Mouse (Mus musculus) thymus, postnatal 25 days (tissue): ENCODE measurements around the gene Bfsp1.

Experiments
- DNase-seq: peaks from one replicate; pipeline ENCODE4 v3.0.0; 2022

The Bfsp1 gene

DNA sequence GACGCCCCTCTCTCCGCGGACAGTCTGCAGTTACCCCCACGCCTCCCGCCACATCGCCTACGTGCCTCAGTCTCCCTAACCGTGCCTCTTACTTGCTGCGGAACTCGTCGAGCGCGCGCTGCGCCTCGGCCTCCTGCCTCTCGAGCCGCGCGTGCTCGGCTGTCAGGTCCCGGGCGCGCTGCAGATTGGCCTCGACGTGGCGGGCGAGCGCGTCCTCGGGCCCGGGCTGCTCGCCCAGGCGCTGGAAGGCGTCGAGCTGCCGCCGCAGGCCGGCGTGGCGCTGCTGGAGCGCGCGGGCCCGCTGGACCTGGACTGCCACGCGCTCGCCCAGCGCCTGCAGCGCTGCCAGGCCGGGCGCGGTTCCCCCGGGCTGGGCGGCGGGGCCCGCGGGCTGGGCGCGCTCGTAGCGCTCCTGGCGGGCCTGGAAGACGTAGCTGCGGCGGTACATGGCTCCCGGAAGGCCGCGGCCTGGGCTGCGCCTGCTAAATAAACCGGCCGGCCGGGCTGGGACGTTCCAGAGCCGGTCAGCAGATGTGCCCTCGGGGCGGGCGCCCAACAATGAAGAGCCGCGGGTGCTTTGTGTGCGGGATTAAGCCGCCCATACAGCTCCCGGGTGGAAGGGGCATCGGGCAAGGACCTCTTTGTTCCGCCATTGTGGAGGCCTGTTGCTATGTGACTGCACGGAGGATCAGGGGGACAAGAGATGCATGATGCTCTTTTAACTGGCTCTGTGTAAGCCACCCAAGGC, at the start of gene Bfsp1:
Gene Bfsp1, minus strand, starts transcription at position 690 of the 748 bp plus-strand sequence.
- DNase-seq: no peak

DNA sequence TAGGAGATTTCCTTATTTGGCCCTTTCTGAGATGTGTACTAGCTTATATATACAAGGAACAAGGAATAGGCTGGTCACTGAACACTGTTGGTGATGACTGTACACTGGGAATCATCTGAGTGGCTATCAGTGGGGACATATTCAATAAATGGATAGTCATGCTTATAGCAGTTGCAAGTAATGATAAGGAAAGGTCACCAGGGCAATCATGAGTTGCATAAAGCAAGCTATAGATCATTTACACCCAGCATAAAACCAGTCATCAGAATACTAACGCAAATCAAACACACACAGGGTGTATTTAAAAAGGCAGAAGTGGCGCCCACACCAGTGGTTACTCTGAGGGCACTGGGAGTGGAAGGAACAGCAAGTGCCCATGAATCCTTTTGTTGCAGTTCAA, 49.2 kb upstream of the Bfsp1 start:
- no peak for DNase-seq

DNA sequence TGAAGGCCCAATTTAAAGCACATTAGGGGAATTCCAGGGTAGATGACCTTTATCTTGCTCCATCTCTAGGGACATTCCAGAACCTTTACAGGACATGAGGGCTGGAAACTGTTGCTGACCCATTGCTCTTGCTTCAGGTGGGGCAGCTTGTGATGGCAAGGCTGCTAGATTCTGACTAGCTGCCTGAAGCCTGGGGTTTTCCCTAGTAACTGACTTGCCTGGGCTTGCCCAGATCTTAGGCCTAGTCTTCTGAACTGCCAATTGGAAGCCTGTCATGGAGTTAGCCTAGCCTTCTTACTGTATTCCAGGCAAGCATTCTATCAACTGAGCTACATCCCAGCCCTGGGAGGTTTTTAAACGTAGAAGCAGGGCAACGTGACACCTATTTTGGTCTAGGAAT, 46.3 kb upstream of the Bfsp1 start:
- no peak for DNase-seq

DNA sequence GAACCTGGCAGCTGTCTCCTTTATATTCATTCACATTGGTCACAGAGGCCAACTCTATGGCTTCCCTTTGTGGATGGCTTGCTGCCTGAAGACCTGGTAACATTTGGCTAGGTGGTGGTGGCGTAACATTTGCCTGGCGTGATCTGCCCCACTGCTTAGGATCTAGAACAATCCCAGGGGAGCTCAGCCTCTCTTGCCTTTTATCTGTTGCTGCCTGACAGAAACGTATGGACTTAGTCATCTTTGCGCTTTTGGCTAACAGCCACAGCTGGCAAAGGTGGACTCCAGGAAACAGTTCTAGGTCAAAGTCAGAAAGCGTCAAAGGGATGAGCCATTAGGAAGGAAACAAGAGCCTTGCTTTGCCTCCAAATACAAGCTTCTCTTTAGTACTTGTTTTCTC, 41.9 kb upstream of the Bfsp1 start:
- no peak for DNase-seq

DNA sequence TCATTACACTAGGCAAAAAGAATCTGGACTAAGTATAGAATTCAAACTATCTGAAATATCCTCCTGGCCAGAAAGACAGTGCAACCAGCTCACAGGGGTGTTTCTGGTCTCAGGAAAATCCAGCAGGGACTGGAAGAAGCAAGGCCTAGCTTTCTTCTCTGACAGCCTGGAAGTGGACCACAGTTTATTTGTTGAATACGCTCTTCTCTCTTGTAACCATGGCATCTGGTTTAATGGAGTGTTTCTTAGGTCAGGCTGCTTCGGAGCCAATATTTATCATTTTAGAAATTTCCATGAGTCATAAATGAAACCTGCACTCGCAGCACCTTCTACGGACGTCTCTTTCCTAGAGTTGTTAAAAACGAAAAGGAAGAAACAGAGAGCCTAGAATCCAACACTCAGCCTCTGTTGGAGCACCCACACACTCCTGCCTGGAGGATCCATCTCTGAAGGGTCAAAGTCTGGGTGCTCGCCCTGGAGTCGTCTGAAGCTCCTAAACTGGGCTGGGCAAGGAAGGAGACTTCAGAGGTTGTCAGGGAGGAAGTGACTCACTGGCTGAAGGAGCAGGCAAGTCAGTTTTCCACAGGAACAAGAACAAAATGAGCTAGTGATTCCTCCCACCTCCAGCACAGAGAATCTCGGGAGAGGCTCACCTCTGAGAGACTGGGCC, 40.5 kb upstream of the Bfsp1 start:
- no peak for DNase-seq

DNA sequence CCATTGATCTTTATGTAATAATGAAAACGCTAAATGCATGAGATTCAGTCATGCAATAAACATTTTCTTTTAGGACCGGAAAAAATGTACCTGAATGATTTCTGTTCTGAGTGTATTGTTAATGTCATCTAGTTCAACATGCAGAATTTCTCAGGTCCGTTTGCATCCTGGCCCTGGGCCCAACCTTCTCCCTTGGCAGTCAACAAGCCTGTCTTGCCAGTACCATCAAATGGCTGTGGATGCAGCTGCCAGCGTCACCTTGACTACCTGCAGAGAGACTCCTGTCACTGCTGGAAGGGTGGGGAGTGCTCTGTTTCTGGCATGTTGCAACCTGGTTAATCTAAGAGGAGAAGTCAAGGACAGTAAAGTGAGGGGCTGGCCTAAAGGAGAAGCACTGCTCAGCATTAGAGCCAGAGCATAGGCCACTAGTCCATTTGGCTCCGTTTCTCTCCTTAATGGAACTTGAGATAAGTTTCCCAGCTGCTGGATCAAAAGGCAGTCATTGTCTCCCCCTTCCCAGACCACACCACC, 37.9 kb upstream of the Bfsp1 start:
- DNase-seq: no peak

DNA sequence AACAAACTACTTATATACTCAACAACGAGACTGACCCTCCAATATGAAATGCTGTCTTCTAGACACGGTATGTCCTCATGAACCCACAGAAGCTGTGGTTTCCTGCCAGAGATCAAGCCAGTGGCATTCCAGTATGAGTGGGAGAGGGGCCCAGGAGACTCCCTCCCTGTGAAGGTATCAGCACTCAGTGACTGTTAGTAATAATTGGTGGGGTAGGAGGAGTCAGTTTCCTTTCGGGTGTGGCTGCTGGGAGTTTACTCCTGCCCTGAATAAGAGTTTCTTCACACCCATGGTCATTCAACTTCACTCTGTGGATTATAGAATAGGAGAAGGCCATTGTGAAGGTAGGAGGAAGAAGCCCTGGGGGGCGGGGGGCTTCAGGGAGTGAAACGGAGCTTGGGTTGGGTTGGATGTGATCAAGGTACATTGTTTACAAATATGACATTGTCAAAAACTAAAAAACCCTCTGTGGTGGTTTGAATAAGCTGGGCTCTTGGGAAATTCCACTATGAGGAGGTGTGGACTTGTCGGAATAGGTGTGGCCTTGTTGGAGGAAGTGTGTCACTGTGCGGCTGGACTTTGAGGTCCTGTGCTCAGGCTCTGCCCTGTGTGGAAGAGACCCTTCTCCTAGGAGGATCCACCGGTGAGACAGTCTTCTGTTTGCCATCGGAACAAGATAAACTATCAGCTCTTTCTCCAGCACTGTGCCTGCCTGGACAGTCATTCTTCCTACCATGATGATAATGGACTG, 36.7 kb upstream of the Bfsp1 start:
- no peak for DNase-seq

DNA sequence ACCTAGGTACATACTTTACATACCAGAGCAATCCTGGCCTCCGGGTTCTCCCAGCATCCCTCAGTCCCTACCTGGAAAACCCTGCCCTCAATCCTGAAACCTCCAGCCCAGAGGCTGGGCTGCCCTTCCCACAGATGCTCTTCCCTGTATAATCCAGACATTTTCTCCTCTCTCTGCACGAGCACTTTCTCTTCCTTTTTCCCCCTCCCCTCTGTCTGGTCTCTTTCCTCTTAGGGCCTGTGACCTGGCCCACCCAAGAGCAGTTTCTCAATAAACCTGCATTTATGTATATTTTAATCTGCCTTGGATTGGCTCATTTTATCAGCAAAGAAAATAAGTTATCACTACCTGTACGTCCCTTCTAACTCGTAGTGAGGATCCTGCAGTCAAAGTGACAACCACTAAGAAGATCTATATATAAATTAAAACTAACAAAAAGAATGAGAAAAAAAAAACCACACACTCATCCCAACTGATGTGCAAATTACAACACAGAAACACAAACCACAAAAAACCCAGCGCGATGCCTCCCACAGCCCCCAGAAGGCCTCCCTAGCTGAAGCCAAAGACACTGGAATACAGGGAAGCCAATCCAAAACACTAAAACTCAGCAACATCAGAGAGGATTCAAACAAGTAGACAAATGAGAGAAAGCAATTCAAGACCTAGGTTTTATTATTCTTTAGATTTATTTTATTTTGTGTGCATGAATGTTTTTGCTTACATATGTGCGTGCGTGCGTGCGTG, 28.5 kb upstream of the Bfsp1 start:
- no peak for DNase-seq

DNA sequence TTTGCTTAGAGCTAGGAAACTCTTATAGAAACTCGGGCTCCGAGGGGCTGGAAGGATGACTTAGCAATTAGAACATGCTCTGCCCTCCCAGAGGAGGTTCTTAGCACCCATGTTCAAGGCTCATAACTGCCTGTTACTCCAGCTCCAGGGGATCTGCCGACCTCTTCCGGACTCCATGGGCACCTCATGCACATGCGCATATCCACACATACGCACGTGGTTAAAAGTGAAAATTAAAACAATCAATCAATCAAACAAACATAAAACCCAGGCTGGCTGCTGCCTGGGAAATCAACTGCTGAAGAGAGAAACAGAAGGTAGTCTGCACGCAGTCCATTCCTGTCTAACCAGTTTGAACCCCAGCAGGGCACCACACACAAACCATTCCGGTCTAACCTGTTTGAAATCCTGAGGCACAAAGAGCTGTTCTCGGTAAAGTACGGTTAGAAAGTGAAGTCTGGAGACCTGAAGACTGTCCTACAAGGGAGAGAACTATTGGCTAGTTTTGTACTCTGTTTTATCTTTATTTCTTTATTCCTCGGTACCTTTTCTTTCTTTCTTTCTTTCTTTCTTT, 27.0 kb upstream of the Bfsp1 start:
- DNase-seq: no peak

DNA sequence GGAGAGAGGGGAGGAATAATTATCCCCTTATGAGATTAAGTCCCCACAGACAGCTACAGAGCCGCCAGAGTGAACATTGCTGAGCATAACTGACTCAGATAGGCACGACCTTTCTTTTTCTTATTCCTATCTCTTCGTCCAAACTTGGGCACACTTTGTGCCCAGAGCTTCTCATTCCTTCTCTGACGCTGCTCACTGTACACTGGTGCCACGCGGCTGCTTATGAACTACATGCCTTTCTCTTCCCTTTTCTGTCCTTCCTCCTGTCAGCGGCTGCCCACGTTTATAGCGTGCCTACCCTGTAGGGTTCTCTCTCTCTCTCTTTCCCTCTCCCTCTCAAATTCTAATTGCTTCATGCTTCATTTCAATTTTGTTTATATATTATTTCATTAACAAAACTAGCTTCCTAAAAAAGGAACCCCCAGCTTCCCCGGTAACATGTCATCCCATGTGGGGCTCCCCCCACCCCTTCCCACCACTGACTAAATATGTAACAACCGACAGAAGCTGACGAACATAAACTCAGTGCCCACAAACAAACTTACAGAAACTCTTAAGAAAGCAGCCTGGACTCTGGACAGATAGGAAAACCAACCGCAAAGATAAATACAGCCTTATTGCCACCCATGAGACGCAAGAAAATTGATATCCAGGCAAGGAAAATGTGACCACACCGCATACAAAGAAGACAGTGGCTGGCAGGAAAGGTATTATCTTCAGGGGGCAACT, 26.3 kb upstream of the Bfsp1 start:
- DNase-seq: no peak

DNA sequence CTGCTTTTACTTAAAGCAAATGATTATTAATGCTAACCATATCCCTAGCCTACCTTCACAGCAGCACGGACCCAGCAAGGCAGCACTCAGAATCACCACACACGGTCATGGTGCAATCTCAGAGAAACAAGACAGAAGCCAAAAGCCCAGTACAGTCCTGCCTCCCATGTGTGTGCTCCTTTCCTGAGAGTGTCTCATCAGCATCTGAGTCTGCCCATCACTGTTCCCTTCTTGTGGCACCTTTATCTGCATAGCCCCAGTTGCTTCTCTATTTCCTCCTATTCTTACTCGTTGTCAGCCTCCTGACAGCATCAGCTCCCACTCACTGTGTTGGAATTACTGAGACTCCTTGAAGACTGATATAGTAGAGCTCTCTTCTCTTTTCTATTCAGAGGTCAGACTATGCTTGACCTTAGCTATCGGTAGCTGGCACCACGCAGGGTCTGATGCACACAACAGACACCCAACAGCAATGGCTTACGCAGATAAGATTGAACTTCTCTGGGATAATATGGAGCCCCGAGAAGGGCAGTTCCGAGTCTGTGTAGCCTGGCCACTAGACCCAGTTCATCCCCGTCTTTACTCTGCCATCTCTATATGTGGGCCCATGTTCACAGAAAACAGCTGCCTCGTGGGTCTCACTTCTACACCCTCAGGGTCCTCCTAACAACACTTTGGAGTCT, 19.8 kb upstream of the Bfsp1 start:
- no peak for DNase-seq

DNA sequence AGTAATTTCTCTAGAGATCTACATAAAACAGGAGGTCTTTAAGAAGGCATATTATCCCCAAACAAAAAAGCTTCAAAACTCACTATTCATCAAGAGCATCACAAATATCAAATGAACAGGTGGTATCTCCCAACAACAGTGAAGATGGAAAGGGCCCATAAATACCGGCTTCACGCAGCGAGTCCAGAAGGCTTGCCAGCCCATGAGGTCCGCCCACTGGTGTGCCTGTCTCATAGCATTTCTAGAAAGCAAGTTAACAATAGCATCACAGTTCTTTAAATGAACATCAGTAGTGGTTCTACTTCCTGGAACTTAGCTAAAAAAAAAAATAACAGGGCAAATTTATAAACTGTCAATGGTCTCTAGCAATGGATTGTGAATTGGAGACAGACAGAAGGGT, 19.0 kb upstream of the Bfsp1 start:
- no peak for DNase-seq

DNA sequence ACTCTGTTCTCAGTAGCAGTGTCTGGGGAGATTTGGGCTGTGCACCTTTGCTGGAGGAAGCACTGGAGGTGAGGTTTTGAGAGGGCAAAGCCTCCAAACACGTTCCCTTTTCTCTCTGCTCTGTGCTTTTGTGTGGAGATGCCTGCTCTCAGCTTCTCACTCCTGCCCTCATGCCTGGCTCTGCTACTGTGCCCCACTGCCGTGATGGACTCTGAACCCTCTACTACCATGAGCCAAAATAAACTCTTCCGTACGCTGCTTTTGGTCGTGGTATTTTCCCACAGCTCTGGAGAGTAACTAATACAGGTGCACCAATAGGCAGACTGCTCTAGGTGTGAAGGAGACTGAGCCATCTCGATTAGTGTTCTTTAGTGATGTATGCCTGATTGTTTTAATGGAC, 16.3 kb upstream of the Bfsp1 start:
- DNase-seq: no peak

DNA sequence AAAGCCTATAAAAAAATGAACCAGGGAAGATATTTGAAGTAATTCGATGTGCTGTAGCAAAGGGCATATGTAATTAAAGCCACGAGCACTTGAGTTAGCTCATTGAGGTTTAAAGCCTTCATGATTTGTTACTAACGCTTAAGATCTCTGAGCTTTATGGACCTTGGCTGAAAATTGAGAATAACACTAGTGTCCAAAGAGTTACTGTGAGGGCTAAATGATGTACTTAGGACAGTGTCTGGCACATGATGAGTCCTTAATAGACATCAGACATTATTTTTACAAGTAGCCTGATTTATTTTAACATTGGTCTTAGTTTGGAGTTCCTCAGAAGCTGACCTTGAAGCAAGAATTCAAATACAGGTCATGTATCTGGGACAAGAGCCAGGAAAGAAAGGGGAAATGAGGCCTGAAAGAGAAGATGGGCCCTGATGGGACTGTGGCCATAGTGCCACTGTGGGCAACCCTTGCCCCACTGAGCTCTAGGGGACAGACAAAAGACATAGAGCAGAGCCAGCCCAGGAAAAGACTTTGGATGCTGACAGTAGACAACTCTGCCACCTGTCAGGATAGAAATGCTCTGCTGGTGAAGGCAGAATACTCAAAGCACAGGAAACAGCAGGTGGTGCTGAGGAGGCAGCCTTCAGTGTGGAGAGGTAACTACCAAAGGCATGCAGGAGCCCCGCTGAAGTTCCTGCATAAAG, 14.1 kb upstream of the Bfsp1 start:
- no peak for DNase-seq

DNA sequence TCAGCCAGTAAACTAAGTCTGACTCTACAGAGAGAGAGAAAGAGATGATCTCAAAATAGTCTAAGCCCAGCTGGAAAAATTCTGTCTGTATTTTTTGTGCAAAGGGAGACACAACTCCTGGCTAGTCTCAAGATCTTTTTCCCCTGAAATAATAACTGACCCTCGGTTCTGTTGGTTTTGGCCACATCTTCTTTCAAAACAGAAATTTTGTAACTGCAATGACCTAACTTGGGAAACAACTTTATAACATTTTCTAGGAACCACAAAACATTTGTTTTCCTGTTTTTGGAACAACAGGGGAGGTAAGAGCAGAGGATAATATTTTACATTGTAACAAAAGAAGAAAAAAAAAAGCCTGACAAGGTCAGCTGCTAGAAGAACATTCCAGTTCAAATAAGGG, 13.1 kb upstream of the Bfsp1 start:
- DNase-seq: no peak

DNA sequence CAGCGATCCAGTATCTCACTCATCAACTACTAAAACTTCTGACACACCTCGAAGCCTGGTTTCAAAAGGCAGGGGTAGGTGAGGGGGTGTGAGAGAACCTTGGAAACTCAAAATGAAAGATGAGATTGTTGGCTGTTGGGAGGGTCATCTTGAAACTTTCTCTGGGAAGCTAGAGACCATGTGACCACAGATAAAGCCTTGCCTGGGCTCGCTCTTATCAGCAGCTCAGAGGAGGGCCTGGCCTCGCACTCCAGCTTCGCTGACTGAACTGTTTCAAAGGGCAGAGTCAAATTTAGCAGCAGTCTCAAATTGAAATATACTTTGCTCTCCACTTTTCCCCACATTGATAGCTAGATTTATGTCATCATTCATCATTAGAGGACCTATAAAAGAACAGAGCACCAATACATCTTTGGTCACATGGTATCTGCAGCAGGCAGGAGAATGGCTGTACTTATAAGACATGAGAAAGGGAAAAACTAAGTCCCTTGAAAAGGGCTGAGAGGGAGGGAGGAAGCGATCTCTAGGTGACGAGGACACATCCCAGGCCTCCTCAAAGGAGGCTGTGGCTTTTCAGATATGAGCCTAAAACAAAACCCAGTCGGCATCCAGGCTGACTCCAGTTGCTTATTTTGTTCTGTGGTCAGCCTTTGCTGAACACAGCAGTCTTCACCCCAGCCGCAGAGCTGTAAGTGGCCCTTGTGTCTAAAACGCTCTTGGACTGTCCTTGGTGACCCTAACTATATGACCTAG, 8.1 kb upstream of the Bfsp1 start:
- DNase-seq: no peak

DNA sequence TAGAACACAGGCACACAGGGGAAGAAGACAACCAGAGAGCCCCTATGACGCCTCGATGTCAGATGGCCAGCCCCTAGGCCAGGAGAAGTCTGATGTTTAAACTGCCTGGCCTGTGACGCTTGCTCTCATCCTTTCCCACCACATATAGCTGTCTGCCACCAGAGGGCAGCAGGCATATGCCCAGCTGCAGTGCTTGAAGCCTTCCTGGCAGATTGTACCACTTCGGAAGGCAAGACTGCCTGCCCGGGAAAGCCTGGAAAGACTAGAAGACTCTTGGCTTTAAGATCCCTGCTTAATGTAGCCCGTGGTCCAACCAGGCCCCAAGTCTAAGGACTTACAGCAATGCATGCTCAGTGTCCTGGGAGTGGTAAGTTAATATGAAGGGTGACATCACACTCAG, 4.4 kb upstream of the Bfsp1 start:
- peak; percentile 53 for DNase-seq

DNA sequence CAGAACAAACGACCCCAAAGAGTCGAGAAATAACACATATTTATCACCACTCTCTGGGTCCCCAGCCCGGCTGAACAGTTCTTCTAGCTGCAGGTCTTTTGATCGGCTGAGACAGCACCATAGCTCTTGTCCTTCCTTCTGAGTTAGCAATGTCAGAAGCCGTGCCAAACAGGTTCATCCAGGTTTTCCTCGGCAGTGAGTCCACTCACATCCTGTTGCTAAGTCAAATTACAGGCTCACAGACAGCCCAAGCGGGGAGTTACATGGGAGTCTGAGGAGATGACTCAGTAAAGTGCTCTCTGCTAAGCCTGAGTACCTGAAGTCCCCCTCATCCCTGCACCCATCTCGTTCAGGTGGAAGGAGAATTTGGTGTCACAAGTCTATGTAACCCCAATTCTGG, 1.6 kb upstream of the Bfsp1 start:
- no peak for DNase-seq

DNA sequence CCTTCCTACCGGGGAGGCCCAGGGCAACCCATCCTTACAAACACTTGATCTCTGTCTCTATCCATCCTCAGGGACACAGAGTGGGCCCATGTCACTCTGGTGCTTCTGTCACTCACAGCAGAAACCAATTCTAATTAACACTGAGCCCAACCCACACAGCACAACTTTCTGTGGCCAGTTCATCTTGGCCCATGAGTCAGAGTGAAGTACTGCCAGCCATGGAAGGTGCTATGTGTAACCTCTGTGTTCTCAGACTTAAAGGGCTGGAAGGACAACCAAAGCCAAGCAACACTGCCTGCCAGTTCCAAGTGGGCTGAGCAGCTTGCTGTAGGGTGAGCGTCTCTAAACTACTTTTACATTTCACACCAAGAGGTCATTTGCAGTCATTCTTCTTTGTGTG, 3.8 kb downstream of the Bfsp1 start:
- no peak for DNase-seq

DNA sequence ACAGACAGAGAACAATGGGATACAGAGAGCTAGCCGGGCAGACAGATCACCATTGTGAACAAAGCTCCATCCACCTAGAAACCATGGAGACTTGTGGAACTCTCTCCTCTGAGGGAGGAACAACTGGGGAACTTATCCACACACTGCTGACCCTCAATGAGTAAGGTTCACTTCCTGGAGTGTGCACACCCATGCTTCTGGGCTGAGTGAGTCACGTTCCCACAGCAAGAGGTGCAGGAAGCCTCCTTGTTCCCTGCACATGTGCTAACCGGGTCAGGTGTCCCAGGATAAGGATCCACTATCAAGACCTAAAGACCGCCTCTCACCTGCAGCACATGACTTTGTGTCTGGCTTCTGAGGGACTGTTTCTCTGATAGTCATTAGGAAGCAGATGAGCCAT, 9.5 kb downstream of the Bfsp1 start:
- DNase-seq: no peak
